Mouse (Mus musculus): ENCODE measurements around the gene Hist1h2be. TPM values are rescaled to one million over a fixed set of nuclear protein-coding genes. Genes with fewer than 3 reads are reported as not detected.
"Not testable (repeated sequence)": the region's sequence is repeated elsewhere in the genome, so short reads cannot be mapped to it uniquely, and the experiment has no call there.

Gene Hist1h2be
- total RNA-seq, 2 experiments from 2014 or later, result 17.5 to 146 TPM

- no peak for ATAC-seq (replicated peaks; ENCODE audit: poor library complexity, severe bottlenecking)
These were observed 66.5 kb downstream of the Hist1h2be start for GRCm38 (mm10) chr13:23554393-23554792.

DNA sequence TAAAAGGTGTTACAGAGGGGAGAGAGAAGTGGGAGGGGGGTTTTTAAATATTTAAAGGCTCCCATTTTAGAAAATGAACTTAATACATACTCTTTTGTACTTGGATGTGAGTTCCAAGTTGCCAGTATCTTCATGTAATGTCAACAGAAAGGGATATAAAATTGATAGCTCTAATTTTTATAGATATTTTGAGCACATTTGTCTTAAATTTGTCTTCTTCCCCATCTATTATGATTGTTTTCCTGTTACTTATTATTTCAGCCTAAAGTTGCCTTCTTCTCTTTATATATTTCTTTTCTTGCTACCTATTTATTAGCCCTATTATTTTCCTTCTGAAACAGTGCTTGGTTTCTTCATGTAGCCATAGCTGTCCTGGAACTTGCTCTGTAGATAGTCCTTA is 68.0 kb downstream of the Hist1h2be start, which contains the start of gene Hist1h1d:
Gene Hist1h1d (plus strand): TSS at position 301 of the 400 bp plus-strand sequence.
- no peak for ATAC-seq (replicated peaks; ENCODE audit: poor library complexity, severe bottlenecking)

GRCm38 (mm10) chr13:23551931-23552914 is 68.7 kb downstream of the Hist1h2be start:
- ATAC-seq (replicated peaks; ENCODE audit: poor library complexity, severe bottlenecking), result no peak

- peak; percentile 63 for ATAC-seq (replicated peaks; ENCODE audit: poor library complexity, severe bottlenecking)
These were observed 69.6 kb downstream of the Hist1h2be start, which contains the start of gene Hist1h4f for GRCm38 (mm10) chr13:23551146-23551834. Hist1h4f (minus strand) TSS chr13:23551648.

GRCm38 (mm10) chr13:23550761-23551145 is 70.2 kb downstream of the Hist1h2be start:
- no peak for ATAC-seq (replicated peaks; ENCODE audit: poor library complexity, severe bottlenecking)

DNA sequence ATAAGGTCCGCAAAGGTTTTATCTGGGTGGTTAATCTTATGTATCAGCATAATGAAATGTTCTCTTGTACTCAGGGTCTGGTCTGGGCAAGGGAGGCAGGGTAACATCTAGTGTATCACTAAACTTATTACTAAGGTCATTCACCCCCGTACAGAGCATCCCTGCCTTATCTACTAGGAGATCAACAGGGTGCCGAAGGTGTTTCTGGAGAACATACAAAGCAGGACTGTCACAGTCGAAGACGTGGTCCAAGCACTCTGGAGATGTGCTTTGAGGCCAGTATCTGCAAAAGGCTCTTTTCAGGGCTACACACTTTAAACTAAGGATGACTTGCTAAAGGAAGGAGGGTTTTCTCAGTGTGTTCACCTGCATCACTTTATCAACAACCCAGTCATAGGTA is 74.2 kb downstream of the Hist1h2be start:
- ATAC-seq (replicated peaks; ENCODE audit: poor library complexity, severe bottlenecking), result no peak

GRCm38 (mm10) chr13:23544787-23545120 is 76.2 kb downstream of the Hist1h2be start:
- ATAC-seq (replicated peaks; ENCODE audit: poor library complexity, severe bottlenecking), result peak; percentile 27

- ATAC-seq (replicated peaks; ENCODE audit: poor library complexity, severe bottlenecking), result peak; percentile 72
These were observed 76.7 kb downstream of the Hist1h2be start, which contains the start of gene Hist1h3f for GRCm38 (mm10) chr13:23543965-23544786. Hist1h3f (plus strand) TSS chr13:23544052.

- peak; percentile 85 for ATAC-seq (replicated peaks; ENCODE audit: poor library complexity, severe bottlenecking)
These were observed 77.8 kb downstream of the Hist1h2be start, which contains the start of gene Hist1h2bh for GRCm38 (mm10) chr13:23542999-23543607. Hist1h2bh (minus strand) TSS chr13:23543392.

DNA sequence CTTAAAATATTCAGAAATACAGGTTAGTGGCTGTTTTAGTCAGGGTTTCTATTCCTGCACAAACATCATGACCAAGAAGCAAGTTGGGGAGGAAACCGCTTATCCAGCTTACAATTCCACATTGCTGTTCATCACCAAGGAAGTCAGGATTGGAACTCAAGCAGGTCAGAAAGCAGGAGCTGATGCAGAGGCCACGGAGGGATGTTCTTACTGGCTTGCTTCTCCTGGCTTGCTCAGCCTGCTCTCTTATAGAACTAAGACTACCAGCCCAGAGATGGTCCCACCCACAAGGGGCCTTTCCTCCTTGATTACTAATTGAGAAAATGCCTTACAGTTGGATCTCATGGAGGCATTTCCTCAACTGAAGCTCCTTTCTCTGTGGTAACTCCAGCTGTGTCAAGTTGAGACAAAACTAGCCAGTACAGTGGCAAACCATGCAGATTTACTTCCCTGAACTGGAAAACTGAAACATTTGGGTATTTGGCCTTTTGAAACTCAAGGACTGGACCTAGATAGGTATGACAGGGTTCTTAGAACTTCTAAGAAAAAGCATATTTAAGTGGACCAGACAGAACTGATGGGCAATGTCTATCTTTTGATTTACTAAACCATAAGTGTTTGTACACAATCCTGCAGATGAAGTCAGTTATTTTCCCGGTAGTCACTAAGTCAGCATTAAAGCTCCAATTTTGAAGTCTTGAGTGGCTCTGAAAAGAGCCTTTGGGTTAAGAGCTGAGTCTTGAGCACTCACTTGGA is 78.5 kb downstream of the Hist1h2be start:
- not testable (repeated sequence) for ATAC-seq (replicated peaks; ENCODE audit: poor library complexity, severe bottlenecking)

- no peak for ATAC-seq (replicated peaks; ENCODE audit: poor library complexity, severe bottlenecking)
These were observed 79.4 kb downstream of the Hist1h2be start for GRCm38 (mm10) chr13:23541497-23541896.

DNA sequence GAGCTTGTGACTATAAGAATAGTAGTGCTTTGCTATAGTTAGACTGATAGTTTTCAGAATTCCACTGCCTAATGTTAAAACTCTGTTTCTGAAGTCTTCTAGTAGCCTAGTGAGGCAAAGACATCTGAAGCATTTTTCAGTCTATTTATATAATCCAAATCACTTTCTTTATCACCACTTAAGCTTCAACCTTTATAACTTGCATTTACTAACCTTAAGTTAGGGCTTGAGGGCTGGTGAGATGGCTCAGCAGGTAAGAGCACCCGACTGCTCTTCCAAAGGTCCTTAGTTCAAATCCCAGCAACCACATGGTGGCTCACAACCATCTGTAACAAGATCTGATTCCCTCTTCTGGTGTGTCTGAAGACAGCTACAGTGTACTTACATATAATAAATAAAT is 81.1 kb downstream of the Hist1h2be start:
- not testable (repeated sequence) for ATAC-seq (replicated peaks; ENCODE audit: poor library complexity, severe bottlenecking)

DNA sequence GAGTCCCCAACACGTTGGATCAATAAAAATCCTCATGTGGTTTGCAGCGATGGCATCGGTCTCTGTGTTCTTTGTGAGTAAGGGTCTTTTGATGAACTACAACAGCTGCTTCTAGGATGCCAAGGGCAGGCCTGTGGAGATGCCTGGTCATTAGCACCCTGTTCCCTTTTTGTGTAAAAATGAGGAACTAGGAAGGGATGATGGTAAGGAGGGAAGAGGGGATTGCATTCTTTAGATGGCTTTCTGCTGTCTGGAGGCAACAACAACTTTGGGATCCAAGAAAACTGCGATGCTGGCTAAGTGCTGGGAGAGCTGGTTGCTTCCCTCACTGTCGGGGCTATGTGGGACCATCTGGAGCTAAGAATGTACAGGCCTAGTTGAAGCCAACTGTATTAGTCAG is 82.7 kb downstream of the Hist1h2be start:
- ATAC-seq (replicated peaks; ENCODE audit: poor library complexity, severe bottlenecking), result peak; percentile 28

DNA sequence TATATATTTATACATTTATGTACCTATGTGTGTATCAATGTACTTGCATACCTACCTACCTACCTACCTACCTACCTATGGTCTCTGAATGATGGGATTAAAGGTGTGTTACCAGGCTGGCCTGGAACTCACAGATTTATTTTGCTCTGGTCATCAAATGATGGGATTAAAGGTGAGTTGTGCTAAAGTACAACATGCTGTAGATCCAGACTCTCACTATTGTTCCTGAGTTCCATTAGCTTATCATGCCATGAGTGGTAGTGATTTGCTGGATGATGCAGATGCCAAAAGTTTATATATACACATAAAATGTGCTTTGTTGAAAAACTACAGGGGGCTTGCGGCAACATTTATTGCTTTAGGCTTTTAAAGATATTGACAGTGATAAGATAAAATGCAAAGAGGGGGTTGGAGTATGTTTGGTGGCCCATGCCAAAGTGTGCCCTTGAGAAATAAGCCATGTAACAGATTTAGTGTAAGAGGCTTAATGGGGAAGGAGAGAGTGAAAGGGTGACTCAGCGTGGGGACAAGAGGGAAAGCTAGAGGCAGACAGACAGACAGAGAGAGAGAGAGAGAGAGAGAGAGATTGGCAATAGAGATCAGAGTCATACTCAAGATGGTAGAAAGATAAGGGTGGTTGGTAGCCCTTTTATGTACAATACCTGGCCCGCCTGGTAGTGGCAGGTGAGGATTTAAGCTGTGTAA is 83.8 kb downstream of the Hist1h2be start:
- no peak for ATAC-seq (replicated peaks; ENCODE audit: poor library complexity, severe bottlenecking)

DNA sequence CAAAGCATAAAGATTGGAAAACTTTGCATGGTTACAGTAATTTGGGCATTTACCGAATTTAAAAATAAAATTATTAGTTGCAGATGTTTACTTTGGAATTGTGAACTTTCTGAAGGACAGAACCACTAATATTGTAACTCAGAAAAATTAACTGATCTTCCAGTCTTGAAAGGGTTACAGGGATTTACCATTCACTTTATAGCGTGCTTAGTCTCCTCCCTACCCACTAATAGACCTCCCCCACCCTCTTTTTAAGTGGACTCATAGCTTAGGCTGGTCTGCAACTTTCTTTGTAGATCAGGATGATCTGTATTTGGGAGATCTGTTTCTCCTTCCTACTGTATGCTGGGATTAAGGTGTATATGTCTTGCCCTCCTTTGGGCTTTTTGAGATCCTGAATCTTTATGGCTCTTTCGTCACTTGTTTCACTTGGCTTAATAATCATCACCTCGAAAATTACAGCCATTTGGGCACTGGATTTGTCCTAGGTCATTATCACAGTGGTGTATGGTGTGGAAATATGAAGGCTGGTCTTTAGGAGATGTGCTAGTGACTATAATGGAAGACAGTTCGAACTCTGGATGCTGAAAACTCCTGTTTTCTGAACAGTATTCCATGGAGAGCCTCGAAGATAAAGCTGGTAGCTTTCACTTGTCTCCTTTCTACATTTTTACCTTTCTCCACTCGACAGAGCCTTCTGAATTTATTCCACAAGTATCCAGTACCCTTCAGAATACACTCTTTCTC is 84.7 kb downstream of the Hist1h2be start:
- ATAC-seq (replicated peaks; ENCODE audit: poor library complexity, severe bottlenecking), result no peak

GRCm38 (mm10) chr13:23535137-23536075 is 85.5 kb downstream of the Hist1h2be start, which contains the start of gene Hist1h3g:
Hist1h3g (plus strand) TSS chr13:23535422.
- ATAC-seq (replicated peaks; ENCODE audit: poor library complexity, severe bottlenecking), result peak; percentile 65

Data from granulocyte monocyte progenitor cell, adult 5-6 weeks (primary cell).